Mouse (Mus musculus): ENCODE data around the gene Fam222b.

The Fam222b gene

DNA sequence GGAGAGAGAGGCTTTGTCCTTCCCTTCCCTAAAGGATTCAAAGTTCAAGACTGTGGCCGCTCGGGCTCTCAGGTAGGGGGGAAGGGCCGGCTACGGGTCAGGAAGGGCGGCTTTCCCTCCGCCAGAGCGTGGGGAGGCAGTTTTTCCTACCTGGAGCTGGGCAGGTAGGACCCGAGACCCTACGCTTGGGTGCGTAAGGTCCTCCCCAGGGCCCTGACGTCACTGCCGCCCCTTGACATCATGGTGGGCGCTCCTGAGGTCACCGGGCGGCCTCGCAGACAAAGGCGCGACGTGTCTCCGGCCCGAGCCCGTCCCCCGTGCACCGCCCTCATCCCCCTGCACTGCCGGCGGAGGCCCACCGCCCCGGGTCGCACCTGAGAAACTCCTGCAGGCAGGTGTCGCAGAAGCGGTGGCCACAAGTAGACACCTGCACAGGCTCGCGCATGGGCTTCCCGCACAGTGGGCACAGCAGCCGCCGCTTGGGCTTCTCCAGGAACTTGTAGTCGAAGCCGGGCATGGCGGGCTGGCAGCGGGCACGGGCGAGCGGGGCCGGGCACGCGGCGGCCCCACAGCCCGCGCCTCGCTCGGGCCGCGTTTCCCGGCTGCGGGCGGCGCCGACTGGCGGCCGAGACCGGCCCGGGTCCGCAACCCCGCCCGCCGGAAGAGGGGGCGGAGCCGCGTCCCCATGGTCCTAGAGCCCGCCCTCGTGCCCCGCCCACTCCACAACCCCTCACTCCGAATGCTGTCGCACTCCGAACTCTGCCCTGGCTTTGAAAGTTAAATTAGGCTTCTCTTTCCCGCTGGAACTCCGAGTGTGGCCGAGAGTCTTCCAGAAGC lies 70.7 kb downstream of the Fam222b start, which contains the start of gene Traf4:
Gene Traf4 (minus strand): TSS at position 666 of the 837 bp plus-strand sequence.
- peak; percentile 92 for DNase-seq (ENCODE audit: low spot score)

DNA sequence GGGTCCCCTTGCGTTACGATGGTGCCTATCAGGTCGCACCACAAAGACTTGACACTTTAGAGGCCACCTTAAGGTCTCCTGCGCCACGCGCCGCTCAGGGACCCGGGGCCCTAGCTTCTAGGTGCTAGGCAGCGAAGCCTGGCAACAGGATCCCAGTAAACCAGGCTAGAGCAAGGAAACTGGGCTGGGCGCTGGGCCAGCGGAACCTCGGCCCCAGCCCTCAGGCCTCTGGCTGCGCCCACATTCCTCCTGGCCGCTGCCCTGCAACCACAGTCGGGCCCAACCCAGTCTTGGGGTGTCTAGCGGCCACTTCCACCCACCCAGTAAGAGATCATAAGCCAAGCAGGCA lies 71.3 kb downstream of the Fam222b start:
- DNase-seq (ENCODE audit: low spot score) = no peak

DNA sequence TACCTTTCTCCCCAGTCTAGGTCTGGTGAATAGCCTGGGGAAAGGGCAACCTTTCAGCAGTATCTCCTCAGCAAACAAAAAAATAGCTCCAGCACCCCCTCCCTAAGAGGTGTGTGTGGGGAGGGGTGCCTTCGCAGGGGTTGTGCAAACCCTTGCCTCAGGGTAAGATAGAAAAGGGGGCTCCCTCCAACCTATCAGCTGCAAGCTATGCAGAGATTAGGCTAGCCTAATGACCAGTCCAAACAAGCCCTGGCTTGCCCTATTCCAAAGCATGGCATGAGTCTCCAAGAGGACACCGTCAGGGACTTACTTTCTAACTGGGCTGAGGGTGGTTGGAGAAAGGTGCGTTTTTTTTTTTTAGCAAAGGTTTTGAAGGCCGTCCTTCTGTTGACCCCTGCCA lies 71.7 kb downstream of the Fam222b start:
- no peak for DNase-seq (ENCODE audit: low spot score)

DNA sequence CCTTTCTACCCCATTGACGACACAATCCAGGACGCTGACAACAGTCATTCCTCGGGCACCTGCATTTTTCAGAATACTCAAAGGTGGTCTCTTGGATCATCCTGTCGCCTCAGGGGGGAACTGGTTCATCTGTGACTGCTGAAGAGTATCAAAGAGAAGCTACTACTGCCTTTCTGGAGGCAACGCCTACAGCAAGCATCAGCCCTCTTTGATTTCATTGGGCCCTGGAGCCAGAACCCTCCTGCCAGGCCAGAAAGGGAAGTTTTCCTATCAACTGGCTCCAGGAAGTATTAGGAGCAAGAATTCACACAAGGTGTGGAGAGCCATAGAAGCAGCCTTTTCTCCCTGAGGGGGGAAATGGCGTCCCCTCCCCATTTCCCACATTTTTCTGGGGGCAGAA lies 72.2 kb downstream of the Fam222b start:
- no peak for DNase-seq (ENCODE audit: low spot score)

DNA sequence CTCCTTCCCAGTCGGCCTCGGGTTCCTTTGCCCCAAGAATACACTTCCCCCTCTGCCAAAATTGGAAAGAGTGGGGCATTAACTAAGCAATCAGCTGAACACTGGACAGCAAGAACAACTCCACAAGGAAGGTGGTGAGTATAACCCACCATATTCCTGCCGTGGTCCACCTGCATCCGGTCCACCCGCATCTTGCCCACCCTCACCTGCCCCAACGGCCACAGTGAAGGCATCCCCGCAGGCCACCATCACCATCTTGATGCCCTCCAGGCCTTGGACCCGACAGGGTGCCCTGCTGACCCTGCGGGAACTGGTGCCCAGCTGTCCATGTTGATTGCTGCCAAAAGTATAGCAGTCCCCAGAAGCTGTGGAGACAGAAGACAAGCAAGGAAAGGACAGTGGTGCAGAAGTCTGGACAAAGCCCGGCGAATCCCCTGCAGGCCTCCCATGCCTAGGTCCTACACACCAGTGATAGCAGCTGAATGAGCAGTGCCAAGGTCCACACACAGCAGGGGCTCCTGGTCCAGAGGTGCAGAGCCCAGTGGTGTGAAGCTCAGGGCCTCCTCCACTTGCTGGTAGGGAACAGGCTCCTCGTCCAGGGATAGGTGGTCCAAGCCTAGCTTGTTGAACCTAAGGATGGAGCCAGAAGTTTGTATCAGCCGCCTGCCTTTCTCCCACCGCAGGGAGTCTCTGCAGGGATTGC lies 72.9 kb downstream of the Fam222b start:
- DNase-seq (ENCODE audit: low spot score) = no peak

DNA sequence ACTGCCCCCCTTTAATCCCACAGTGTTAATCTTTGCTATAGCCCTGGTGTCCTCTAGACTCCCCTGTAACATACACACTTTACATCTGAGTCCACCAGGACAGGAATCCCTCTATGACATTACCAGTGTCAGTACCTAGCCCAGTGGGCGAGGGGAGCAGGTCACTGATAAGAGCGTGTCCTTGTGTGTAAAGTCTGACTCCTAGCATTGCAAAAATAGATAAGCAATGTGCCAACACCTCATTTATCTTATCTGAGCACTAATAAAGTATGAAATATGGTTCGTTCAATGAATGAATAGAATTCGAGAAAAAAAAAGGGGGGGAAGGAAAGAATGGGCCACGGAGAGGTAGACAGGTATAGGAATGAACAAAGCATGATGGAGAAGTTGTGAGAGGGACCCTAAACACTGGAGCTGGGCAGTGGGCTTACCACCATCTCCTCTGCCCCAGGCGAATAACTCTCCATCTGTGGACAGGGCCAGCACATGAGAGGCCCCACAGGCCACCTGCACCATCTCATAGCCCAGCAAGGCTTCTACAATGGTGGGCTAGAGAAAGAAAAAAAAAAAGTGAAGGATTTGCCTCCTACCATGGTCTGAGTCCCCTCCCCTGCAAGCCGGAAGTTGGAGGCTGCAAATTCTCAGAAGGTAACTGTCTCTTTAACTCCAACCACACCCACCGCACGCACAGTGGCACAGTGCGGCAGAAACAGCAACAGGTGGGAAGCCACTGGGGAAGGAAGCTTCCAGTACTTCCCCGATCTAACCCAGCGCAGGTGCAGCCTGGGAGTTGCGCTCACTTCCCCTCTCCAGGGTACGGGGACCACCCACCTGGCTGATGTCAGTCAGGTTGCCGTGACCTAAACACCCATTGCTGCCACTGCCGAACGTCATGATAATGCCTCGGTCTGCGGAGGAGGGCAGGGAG lies 74.3 kb downstream of the Fam222b start:
- DNase-seq (ENCODE audit: low spot score) = no peak

DNA sequence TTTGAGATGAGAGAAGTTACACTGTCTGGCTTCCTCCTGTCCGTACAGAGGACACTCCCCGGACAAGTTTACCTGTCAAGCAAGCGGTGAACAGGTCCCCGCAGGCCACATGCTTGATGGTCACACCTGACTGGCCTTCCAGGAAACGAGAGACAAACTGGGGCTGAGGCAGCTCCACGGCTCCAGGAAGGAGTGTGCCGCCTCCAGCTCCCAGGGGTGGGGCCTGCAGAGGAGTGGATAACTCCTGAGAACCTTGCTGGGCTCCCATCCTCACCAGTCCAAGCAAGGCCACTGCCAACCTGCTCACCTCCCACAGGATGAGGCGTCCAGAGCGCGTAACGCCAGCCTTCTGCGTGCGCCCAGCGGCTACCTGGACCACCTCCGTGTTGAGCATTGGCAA lies 75.8 kb downstream of the Fam222b start:
- no peak for DNase-seq (ENCODE audit: low spot score)

DNA sequence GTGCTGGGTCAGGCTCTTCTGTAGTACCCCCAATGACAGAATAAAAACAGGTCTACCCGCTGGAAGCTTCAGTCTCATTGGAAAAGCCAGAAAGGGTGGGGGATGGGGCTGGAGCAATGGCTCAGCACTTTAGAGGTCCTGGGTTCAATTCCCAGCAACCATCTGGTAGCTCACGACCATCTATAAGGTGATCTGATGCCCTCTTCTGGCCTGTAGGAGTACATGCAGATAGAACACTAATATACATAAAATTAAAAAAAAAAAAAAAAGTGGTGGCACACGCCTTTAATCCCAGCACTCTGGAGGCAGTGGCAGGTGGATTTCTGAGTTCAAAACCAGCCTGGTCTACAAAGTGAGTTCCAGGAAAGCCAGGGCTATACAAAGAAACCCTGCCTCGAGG lies 76.9 kb downstream of the Fam222b start:
- no peak for DNase-seq (ENCODE audit: low spot score)

DNA sequence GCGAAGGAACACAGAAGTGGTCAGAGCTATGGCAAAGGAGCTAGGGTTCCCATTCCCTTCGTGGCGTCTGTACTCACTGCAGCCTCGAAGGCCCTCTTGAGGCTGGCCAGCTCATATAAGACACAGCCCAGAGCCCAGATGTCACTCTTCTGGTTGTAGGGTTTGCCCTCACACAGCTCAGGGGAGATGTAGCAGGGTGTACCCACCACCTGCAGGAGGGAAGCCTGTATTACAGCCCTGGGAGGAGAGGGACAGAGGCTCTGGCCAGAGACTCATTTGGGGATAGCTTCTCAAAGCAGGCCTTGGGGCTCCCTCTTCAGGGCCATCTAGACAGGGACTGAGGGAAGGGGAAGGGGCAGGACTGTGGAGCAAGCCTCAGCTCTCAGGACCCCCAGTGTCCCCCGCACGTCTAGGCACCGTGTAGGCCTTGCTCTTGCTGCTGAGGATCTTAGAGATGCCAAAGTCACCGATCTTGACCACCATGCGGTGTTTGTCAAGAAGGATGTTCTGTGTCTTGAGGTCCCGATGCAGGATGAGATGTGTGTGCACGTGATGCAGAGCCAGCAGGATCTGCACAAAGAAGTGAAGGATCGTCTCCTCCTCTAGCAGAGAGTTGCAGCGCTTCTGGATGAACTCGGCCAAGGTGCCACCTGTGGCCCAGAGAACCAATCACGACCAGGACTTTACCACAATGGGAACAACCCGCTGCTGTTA lies 77.7 kb downstream of the Fam222b start:
- peak; percentile 45 for DNase-seq (ENCODE audit: low spot score)

DNA sequence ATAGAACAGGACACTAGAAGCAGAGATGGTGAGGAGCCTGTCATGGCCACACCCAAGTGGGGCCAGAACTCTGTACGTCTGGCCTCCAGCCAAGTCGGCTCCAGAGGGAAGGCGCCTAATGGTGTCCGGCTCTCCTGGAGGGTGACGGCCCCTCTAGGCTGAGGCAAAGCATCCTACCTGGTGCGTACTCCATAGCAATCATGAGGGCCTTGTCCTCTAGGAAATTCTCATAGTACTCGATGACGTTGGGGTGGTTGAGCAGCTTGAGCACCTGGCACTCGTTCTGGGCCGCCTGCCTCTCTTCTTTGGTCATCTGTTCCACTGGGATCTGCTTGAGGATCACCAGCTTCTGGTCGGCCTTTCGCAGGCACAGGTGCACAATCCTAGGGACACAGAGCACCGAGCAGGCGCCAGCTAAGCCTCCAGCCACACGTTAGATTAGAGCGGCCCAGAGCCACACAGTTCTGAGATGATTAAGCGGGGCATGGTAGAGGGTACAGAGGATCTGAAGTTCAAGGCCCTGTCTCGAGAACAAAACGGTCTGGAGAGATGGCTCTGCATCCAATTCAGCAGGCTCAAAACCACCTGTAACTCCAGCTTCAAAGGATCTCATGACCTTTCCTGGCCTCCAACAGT lies 78.4 kb downstream of the Fam222b start:
- DNase-seq (ENCODE audit: low spot score) = no peak

DNA sequence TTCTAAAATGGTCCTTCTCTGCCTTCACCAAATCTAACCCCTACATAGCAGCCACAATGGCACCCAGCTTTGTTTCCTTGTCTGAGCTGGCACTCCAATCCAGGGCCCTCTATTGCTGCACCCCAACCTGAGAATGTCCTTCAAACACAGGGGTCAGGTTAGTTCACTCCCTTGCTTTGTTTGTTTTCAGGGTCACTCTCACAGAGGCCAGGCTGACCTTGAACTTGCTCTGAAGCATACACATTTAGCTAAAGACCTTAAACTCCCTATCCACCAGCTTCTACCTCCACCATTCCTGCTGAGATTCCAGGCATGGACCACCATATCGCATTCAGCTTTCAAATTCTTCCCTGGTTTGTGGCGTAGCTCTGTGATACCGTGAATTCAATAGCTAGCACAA lies 80.0 kb downstream of the Fam222b start:
- DNase-seq (ENCODE audit: low spot score) = no peak

DNA sequence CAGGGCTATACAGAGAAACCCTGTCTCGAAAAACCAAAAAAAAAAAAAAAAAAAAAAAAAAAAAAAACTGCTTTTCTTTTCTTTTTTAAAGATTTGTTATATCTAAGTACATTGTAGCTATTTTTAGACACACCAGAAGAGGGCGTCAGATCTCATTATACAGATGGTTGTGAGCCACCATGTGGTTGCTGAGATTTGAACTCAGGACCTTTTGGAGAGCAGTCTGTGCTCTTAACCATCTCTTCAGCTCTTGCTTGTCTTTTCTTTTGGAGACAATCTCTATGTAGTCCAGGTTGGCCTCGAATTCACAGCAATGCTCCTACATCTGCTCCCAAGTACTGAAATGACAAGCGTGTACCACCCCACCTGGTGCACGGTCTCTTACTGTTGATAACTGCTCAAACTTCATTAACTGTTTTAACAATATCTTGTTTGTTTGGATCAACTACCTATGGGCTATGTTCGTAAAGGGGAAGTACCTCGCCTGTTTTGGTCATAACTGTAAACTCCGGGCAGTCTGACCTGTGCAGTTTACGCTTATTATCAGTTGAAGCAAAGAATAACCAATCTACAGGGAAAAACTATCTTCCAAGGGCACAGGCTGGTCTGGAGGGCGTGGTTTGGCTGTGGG lies 81.4 kb downstream of the Fam222b start:
- DNase-seq (ENCODE audit: low spot score) = peak; percentile 50

DNA sequence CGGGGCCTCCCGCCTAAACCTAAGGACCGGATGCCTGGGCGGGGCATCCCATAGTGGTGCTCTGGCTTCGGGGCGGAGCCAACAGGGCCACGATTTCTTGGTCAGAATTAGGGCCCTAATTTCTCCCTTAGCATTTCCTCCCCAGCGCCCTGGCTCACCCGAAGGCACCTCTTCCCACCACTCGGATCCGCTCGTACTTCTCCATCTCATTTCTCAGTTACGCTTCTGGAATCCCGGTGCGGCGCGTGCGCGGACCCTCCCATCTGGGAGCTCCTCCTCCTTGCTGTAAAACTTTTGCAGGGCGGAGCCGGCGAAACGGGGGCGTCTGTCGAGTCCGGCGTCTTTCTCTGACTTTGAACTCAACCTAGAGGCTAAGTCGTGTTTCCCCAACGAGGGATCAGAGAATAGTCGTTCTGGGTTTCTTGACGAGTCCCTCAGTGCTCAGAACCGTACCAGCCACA lies 82.0 kb downstream of the Fam222b start, which contains the start of the genes Nek8 and Tlcd1:
Gene Nek8 (minus strand): TSS at position 274 of the 461 bp plus-strand sequence.
Gene Tlcd1 (plus strand): TSS at position 310 of the 461 bp plus-strand sequence.
- DNase-seq (ENCODE audit: low spot score) = peak; percentile 95

DNA sequence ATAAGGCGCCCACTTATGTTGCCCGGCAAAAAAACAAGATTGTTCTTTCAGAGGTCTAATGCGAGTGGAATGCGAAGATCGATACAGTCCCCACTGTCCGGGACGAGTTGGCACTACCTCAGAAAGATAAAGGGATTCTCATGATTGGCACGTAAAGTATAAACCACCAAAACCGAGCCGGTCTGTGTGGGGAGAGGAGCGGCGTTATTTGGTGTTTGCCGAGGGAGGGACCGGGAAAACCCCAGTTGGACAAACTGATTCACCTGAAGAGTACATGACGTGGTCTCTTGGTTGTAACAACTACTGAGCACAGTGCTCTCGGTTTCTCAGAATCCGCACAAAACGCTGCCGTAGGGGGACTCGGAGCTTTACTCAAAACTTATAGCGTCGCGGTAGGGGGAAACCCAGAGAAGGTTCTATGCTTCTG lies 82.5 kb downstream of the Fam222b start:
- no peak for DNase-seq (ENCODE audit: low spot score)

DNA sequence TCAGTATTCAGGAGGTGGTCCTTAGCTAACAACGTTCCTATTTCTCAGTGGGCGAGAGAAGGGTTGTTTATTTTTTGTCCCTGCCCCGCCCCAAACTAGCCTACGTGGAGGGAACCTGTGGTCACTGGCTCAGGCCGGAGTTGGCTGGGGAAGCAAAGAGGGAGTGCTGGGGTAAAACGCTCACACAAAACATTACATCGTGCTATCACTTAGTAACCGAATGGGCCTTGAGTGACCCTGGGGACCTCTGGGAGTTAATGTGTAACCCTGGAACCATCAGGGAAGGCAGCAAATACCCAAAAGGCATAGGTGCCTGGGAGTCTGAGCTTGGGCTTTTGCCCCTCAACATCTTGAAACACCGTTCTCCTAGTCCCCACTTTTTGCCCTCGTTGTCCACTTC lies 83.0 kb downstream of the Fam222b start:
- no peak for DNase-seq (ENCODE audit: low spot score)

DNA sequence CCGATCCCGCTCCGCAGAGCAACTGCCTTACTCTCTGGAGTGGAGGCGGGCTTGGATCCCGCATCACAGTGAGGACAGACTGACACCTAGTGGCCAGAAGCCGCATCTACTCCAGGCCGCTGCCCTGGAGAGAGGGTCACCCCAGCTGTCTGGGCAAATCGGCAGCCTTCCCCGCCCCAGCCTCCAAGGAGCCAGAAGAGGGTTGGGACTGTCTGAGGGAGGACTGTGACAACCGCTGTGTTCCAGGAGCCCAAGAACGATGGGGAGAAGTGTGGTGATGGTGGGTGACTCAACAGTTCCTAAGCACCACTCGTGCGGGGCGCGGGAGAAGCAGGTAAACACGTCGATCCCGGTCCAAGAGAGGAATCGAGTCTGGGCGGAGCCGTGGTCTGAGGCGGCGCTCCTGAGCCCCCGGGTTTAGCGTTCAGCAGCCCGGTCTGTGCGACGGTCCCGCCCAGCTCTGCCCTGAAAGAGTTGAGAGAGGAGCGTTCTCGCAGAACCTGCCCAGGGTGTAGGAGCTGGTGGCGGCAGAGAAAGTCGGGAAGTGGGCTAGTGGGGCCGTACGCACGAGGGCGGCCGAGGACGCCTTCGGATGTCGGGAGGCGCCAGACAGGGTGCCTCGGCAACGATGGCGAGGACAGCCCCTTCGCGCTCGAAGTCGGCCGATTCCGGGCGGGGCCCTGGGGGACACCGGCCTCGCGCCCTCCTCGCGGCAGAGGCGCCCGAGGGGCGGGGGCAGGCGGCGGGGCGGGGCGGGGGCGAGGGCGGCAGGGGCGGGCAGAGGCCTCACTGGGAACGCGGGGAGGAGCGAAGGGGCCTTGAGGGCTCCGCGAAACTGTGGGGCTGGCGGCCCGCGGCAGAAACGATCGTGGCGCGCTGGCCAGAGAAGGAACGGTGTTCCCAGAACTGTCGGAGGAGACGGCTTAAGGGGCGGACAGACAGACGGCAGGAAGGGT lies 83.7 kb downstream of the Fam222b start:
- DNase-seq (ENCODE audit: low spot score) = peak; percentile 98

DNA sequence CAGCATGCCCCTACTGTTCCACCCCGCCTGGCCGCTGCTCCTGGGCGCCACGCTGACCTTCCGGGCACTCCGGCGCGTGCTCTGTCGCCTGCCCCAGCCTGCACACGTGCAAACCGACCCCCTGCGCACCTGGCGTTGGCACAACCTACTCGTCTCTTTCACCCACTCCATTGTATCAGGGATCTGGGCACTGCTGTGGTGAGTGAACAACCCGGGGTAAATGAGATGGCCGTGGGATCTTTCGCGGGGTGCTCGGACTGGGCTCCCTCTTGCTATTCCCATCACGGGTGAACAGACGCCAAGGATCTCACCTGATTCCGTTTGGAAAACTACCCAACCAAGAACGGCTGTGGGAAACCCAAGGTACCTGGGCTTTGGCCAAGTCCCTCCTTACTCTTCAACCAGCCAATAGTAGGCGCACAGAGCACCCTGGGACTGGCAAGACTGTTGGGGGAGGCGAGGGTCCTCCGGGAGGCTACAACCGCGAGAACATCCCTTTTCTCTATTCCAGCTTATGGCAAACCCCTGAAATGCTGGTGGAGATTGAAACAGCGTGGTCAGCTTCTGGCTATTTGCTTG lies 84.5 kb downstream of the Fam222b start:
- DNase-seq (ENCODE audit: low spot score) = peak; percentile 52

DNA sequence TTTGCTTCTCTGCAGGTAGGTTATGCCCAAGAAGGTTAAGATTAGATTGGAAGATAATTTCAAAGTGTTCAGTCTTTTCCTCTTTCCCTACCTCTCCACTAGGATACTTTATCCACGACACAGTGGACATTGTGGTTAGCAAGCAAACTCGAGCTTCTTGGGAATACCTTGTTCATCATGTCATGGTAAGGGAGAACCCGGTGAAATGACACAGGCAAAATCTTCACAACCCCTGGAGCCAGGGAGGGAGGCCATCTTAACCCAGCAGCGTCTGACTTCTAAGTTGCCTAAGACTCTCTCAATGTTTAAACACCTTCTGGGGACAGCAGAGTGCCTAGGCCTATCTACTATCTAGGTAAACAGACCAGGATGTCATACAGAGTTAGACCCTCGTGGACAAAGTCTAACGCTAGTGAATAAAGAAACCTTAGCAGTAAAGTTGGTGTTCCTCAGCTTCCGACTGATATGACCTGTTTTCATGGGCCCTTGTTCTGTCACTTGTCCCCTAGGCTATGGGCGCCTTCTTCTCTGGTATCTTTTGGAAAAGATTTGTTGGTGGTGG lies 85.1 kb downstream of the Fam222b start:
- no peak for DNase-seq (ENCODE audit: low spot score)

All from retina, embryonic 14.5 days (tissue).